Mouse (Mus musculus) intestine, embryonic 14.5 days (tissue): ENCODE results near the gene Med21. TPM values are rescaled to one million over a fixed set of nuclear protein-coding genes. Genes with fewer than 3 reads are reported as not detected.
A peak's percentile ranks its signal among the peaks of the same experiment; 100 is the strongest.

Source experiments
- ATAC-seq: fragments of 200-750 bp; cut with Nextera tagmentation; replicated peaks from 2 replicates; pipeline ENCODE4 v1.8.0; 2017; ENCODE audit warnings: low read depth, moderate number of reproducible peaks, moderate TSS enrichment, moderate library complexity; ENCODE audit not compliant: low FRiP score, low TSS enrichment
- DNase-seq: peaks from one replicate; pipeline ENCODE4 v3.0.0-alpha.2; 2018; ENCODE audit warnings: low spot score
- H3K27ac ChIP-seq: fragments of 300-500 bp; sonication (generic); 2 replicates; pipeline ENCODE4 v1.5.1; 2014; ENCODE audit warnings: low read depth, mild to moderate bottlenecking, control low read depth
- H3K27me3 ChIP-seq: fragments of 300-500 bp; sonication (generic); replicated peaks from 2 replicates; pipeline ENCODE4 v1.6.1; 2014; ENCODE audit warnings: low read length, control low read depth; ENCODE audit not compliant: control insufficient read depth, insufficient read depth
- H3K36me3 ChIP-seq: fragments of 300-500 bp; sonication (generic); 2 replicates; pipeline ENCODE4 v1.6.1; 2014; ENCODE audit warnings: low read length, control low read depth; ENCODE audit not compliant: control insufficient read depth, insufficient read depth
- H3K4me1 ChIP-seq: fragments of 300-500 bp; sonication (generic); replicated peaks from 2 replicates; pipeline ENCODE4 v1.6.1; 2014; ENCODE audit warnings: low read length, control low read depth, mixed read lengths; ENCODE audit not compliant: control insufficient read depth, insufficient read depth
- H3K4me2 ChIP-seq: fragments of 300-500 bp; sonication (generic); 2 replicates; pipeline ENCODE4 v1.6.1; 2014; ENCODE audit warnings: low read length
- H3K4me3 ChIP-seq: fragments of 300-500 bp; sonication (generic); 2 replicates; pipeline ENCODE4 v1.5.1; 2014; ENCODE audit warnings: low read depth, low read length, control low read depth, mixed read lengths
- H3K9ac ChIP-seq: fragments of 300-500 bp; sonication (generic); 2 replicates; pipeline ENCODE4 v1.6.1; 2014; ENCODE audit warnings: mild to moderate bottlenecking, low read length
- H3K9me3 ChIP-seq: fragments of 300-500 bp; sonication (generic); 2 replicates; pipeline ENCODE4 v1.6.1; 2016; ENCODE audit warnings: low read length, control low read depth; ENCODE audit not compliant: control insufficient read depth
- WGBS: fragments of 180-500 bp; shearing (Covaris S2); extraction: QIAGEN DNeasy Blood & Tissue Kit; methylation state at CpG from one replicate; pipeline ENCODE4 v1.1.7; 2014; 5-methylcytosine and 5-hydroxymethylcytosine counted together
- polyA plus RNA-seq: library from polyadenylated mRNA; unstranded; fragments of >200 nt; fragmentation: Nextera tagmentation; extraction: Ambion mirVana; gene quantifications from 2 replicates; pipeline ENCODE4 v1.2.1, GENCODE M21; 2014

Gene Med21
- polyA plus RNA-seq, 1 experiment from 2014 or later = 119 TPM

DNA sequence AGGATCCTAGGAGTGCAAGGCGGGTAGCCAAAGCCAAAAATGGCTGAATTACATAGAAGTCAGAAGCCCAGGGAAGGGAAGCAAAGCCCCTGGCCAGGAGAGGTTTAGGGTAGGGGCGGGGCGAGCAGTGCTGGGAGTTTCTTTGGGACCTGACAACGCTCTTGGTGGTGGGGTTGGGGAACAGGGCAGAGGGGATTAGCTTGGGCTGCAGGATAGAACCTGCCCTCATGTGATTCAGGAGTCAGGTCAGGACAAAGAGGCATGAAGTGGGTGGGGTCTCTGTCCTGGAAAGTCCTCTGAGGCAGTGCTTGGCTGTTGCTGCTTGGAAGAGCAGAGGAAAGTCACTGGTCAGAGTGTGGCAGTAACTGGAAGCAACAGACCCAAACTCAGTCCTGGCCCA, 41.5 kb downstream of the Med21 start:
- Histone ChIP-seq H3K9ac (no peak overlapping the region), H3K4me1 (0 out of 2 replicates have a peak, but pooled peaks cover 2% of the 10 kb centered on the region), H3K36me3 (no peaks in the 10 kb centered on the region), H3K27ac (no peak overlapping the region), H3K4me2 (no peak overlapping the region), H3K9me3 (peaks cover 8% of the 10 kb centered on the region; the same call in 1 of the 2 replicates), H3K4me3 (no peak overlapping the region), H3K27me3 (no peaks in the 10 kb centered on the region)
- WGBS = 68% methylated on average over 4 of the region's 4 CpGs
- DNase-seq (no peak), ATAC-seq (no peak)

DNA sequence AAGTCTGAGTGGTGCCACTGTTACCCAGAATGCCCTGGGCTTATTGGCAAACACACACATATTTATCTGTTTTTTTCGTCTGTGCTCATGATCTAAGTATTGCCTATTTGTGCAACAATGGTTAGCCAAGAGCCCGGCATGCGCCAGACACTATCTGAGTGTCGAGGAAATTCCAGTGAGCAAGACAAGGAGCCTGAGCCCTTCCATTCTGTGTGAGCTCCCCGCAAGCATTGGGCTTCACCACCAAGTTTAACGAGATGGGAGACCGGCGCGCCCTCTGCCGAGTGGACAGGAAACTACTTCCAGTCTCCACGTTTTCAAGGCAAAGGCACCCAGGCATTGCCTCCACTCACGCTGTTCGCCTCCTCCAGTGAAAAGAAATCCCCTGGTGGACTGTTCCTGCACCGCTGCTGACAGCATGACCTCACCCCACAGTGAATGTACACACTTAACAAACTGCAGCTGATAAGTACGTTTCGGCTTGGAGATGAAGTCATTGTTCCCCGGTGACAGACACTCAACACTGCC, 43.5 kb downstream of the Med21 start:
- WGBS = 71% methylated on average over 17 of the region's 17 CpGs
- H3K27ac ChIP-seq = no peak overlapping the region
- no peaks in the 10 kb centered on the region for H3K9me3 ChIP-seq
- H3K4me1 ChIP-seq = 0 out of 2 replicates have a peak, but pooled peaks cover 2% of the 10 kb centered on the region
- ATAC-seq (peak; percentile 85), DNase-seq (peak; percentile 59)
- H3K27me3 ChIP-seq = no peaks in the 10 kb centered on the region
- H3K4me3 ChIP-seq = no peak overlapping the region
- H3K4me2 ChIP-seq = no peak overlapping the region
- no peaks in the 10 kb centered on the region for H3K36me3 ChIP-seq
- no peak overlapping the region for H3K9ac ChIP-seq

DNA sequence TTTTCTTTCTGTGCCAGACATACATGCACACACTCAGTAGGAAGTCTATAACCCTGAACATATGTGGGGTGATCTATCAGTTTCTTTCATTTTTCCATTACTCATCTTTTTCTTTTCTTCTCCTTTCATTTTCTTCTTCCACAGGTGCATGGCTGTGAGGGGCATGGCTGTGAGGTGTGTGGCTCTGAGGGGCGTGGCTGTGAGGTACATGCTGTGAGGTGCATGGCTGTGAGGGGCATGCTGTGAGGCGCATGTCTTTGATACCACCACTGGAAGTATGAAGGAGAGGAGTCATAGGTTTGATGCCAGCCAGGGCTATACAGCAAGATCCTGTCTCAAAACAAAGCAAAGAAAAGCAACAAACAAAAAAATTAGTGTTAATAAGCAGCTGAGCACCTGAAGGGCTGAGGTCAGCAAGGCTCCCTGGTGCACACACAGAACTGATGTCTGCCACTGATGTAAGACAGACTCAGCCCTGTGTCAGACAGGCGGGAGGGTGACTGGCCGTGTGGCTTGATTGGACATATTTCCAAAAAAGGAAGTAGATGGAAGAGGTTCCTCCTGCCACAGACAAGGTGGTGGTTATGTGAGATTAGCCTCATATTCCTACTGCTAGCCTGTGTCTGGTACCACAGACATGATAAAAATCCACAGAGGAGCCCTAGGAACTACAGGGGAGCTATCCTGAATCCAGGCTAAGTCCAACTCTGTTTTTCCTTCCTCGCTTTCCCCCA, 44.3 kb downstream of the Med21 start:
- Histone ChIP-seq H3K4me2 (no peak overlapping the region), H3K36me3 (no peaks in the 10 kb centered on the region), H3K9me3 (no peaks in the 10 kb centered on the region), H3K27me3 (no peaks in the 10 kb centered on the region), H3K4me1 (0 out of 2 replicates have a peak, but pooled peaks cover 2% of the 10 kb centered on the region), H3K9ac (no peak overlapping the region), H3K27ac (no peak overlapping the region), H3K4me3 (no peak overlapping the region)
- DNase-seq = no peak
- 0 out of 2 replicates have a peak, but pooled peaks have one; percentile 50 for ATAC-seq
- 64% methylated on average over 5 of the region's 5 CpGs for WGBS

DNA sequence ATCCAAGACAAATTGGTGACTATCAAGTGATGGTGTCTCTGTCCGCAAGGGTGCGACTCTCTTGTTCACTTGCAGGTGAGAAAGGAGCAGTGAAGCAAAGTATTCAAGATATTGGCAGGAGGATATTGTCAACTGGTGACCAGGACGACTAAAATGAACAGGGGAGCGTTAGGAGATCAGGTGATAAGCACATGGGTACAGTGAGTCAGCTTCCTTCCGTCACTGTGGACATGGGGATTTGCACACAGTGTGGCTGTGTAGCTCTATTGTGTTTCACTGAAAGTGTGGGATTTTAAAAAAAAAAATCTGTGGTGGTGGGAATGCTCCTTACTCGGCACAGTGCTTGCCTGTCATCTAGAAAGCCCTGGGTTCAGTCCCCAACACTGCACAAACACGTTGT, 45.7 kb downstream of the Med21 start:
- no peaks in the 10 kb centered on the region for H3K9me3 ChIP-seq
- no peak overlapping the region for H3K9ac ChIP-seq
- DNase-seq = no peak
- H3K4me1 ChIP-seq = 0 out of 2 replicates have a peak, but pooled peaks cover 2% of the 10 kb centered on the region
- WGBS = 89% methylated on average over 7 of the region's 7 CpGs
- H3K4me2 ChIP-seq = no peak overlapping the region
- H3K27me3 ChIP-seq = no peaks in the 10 kb centered on the region
- no peak overlapping the region for H3K27ac ChIP-seq
- H3K4me3 ChIP-seq = no peak overlapping the region
- no peak for ATAC-seq
- H3K36me3 ChIP-seq = no peaks in the 10 kb centered on the region

DNA sequence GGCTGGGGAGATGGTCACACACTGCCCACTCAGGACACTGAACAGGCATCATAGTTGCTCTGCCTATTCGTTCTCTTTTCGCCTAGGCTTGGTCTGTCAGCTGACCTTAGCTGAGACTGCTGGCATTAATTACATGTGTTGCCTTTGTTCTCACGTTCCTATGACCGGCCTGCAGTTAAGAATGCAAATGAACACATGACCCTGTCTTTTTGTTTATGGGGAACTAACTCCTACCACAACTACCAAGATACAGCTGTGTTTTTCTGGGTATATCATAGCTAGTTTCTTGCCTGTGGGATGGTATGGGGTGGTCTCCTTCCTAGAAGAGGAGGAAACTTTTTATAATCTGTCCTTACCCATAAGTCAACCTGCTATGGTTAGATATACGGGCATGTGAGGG, 46.5 kb downstream of the Med21 start:
- Histone ChIP-seq H3K36me3 (no peaks in the 10 kb centered on the region), H3K4me1 (0 out of 2 replicates have a peak, but pooled peaks cover 2% of the 10 kb centered on the region), H3K4me2 (no peak overlapping the region), H3K9me3 (no peaks in the 10 kb centered on the region), H3K27ac (no peak overlapping the region), H3K27me3 (no peaks in the 10 kb centered on the region), H3K4me3 (no peak overlapping the region), H3K9ac (no peak overlapping the region)
- DNase-seq = no peak
- no peak for ATAC-seq
- 91% methylated on average over 5 of the region's 5 CpGs for WGBS

DNA sequence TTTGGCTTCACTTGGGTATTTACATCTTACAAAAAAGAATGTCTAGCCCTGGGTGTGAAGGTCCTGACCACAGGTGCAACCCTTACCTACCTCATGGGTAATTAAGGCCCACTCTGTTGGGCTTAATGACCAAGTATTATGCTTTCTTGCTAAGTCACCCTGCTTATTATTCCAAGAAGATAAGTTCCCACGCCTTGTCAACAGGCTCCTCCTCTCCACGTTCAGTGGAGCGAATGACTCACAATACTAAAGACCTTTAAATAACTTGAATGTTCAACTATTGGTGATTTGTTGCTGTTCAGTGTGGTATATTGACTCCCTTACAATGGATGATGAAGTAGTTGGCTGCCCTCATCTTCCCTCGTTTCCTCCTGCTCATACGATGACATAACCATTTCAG, 55.4 kb downstream of the Med21 start:
- H3K9ac ChIP-seq = no peak overlapping the region
- no peaks in the 10 kb centered on the region for H3K9me3 ChIP-seq
- ATAC-seq = no peak
- 83% methylated on average over 5 of the region's 5 CpGs for WGBS
- DNase-seq = no peak
- no peak overlapping the region for H3K27ac ChIP-seq
- no peaks in the 10 kb centered on the region for H3K36me3 ChIP-seq
- H3K4me3 ChIP-seq = no peak overlapping the region
- no peaks in the 10 kb centered on the region for H3K27me3 ChIP-seq
- no peak overlapping the region for H3K4me2 ChIP-seq
- 0 out of 2 replicates have a peak, but pooled peaks cover 6% of the 10 kb centered on the region for H3K4me1 ChIP-seq

DNA sequence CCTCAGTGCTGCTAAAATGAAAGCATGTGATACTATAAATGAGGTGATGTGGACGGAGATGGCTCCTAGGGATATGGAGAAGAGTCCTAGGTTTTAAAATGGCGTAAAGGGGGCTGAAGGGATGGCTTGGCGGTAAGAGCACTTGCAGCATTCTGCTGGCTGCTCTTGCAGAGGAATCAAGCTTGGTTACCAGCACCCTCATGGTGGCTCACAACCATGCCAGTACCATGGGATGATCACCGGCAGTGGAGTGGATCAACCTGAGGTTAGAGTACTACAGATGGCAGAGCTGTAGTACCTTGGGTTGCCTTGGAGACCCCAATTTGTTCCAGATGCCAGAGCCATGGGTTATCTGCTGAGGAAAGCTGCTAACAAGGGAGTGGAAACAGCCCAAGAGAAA, 56.0 kb downstream of the Med21 start:
- 94% methylated on average over 4 of the region's 4 CpGs for WGBS
- H3K27ac ChIP-seq = no peak overlapping the region
- ATAC-seq = no peak
- no peak overlapping the region for H3K9ac ChIP-seq
- no peak overlapping the region for H3K4me2 ChIP-seq
- no peak overlapping the region for H3K4me3 ChIP-seq
- no peaks in the 10 kb centered on the region for H3K27me3 ChIP-seq
- no peaks in the 10 kb centered on the region for H3K36me3 ChIP-seq
- no peaks in the 10 kb centered on the region for H3K9me3 ChIP-seq
- no peak for DNase-seq
- H3K4me1 ChIP-seq = 0 out of 2 replicates have a peak, but pooled peaks cover 6% of the 10 kb centered on the region
